Mouse (Mus musculus) kidney, adult 9 months (tissue): Measurements from ENCODE around the gene Pif1.

Experiments used
- DNase-seq: peaks from one replicate; pipeline ENCODE4 v3.0.0; 2022

Pif1 gene

DNA sequence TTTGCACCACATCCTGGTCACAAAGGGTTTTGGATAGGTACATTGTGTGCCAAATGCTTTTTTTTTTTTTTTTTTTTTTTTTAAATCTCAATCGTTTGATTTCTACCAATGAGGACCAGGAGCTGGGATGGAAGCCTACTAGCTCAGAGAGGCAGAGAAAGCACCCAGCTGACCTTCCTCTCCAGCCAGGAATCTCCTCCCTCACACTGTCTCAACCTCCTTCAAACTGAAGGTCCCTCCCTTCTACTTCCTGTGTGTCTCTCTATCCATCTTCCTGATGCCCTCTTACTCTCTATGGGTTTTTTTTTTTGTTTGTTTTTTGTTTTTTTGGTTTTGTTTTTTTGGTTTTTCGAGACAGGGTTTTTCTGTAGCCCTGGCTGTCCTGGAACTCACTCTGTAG lies 14.0 kb downstream of the Pif1 start:
- no peak for DNase-seq

DNA sequence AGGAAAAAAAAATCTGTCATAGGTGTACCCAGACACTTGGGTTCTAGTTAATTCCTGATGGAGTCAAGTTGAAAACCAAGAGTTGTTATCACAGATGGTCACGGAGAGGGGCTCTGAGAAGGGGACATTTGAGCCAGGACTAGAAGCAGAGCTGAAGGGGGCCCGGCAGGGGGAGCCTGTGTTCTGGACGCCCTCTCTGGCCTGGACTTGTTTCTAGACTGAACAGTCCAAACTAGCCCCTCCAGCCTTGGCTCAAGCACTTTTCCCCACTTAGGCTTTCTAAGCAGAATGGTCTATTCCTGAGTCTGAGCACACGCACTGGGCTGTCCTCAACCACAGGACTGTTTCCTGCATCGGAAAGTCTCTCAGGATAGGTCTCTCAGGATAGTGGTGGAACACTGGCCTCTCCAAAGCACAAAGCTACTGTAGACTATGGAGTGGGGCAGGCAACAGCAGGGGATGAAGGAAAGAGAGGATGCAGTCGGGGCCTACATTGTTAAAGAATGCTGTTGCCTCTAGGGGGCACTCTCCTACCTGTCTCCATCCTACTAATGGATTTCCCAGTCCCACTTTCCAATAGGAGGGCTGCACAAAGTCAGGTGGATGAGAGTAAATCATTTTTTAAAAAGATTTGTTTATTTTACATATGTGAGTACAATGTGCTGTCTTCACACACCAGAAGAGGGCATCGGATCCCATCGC lies 16.6 kb downstream of the Pif1 start:
- DNase-seq = peak; percentile 37

DNA sequence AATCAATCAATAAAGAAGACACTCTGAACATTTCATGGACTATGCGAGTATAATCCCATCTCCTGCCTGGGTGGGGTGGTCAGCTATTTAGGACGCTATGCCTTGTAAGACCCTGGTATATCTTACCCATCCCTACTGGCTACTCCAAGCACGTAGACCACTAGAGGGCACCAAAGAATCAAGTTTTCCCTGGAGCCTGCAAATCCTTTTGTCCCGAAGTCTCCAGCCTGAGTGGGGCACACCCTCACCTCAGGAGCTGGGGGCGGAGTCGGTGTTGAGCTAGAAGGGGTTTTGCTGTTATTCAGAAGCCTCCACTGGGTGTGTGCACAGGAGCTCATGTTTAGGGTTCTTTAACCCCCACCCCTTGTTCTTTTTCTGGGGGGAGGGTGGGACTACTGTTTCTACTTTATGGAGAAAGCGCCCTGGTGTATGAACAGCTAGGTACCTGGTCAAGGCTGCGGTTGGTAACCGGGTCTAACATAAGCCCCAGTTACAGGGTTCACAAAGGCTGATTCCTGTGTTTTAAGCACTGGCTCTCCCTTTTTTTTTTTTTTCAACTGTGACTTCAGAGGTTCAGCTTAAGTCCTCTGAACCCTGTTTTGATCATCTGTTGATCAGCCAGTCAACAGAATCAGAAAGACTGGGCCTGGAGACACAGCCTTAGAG lies 18.6 kb downstream of the Pif1 start:
- DNase-seq = peak; percentile 79

DNA sequence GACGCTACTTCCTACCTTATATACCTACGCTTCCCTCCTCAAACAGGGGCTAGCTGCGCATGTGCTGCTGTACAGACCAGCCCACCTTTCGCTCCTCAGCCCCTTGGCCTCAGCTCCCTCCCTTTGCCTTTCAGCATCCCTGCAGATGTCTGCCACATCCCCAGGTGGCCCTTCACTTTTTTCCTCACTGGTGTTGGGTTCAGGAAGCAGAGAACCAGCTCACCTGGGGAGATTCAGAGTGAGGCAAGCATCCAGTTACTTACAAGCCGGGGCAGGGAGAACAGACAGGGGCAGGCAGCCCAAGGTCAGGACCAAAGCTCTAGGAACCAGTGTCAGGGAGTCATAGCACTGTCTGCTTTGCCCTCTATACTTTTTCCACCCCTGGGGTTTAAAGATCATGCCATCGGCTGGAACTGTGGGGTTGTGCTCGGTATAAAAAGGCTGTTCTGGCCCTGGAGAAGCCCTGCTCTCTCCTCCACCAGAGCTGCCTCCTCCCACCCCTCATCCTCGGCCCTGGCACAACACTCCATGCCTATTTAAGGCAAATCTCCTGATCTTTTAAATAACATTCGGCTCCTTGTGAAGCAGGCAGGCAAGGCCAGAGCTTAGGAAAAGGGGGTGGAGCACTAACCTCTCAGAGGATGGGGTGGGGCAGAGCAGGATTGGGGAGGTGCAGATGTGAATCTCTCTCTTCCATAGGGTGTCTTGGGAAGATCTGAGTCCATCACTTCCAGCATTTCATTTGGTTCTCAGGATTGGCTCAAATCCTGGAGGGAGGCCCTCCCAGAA lies 19.6 kb downstream of the Pif1 start:
- DNase-seq = no peak

DNA sequence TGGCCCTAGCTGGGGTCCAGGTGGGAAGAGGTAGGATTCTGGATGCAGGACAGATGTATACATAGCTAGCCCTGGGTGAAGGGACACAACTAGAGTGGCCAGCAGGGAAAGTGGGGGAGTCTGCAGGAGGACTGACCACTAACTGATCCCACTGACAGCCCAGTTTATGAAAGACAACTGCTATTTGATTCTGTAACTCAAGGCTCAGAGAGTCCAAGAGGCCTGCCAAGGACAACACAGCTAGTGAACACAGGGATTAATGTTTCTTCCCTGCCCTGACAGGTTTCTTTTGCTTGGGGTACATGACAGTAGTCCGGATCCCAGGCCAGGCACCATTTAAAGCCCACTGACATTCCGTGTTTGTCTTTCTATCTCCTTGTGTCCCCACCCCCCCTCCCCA lies 20.2 kb downstream of the Pif1 start:
- no peak for DNase-seq

DNA sequence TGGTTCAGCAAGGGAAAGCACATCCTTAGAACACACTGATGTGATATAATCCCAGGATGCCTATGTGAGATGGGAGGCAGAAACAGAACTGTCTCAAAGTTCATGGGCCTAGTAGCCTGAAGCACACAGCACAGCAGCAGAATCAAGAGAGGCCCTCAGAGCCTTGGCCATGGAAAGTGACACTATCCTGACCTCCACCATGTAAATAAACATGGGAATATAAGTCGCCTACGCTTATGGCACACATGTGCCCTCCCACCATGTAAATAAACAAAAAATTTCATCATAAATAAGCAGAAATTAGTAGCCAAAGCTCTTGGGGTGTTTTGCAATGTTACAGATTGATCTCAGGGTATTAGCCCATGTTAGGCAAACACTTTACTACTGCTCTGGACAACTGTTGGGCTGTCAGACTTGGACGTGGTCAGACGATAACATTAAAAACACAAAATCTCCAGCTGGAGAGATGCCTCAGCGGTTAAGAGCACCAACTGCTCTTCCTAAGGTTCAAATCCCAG lies 25.1 kb downstream of the Pif1 start:
- no peak for DNase-seq

DNA sequence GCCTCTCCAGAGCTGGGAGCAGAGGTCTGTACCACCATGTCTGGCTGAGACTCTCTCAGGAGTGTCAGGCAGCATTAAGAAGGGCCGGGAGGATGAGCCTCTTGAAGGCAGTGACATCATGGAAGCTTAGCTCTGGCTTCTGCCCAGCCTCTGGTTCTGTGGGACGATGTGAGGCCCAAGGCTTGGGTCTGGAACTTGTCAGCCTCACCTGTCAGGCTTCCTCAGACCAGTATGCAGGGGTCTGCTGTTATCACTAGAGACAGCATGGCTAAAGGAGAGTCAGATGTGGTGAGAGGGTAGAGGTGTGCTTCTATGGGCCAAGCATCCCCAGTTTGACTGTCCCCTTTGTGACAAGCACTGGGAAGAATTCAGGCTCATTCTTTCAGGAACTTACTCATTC lies 26.1 kb downstream of the Pif1 start:
- no peak for DNase-seq

DNA sequence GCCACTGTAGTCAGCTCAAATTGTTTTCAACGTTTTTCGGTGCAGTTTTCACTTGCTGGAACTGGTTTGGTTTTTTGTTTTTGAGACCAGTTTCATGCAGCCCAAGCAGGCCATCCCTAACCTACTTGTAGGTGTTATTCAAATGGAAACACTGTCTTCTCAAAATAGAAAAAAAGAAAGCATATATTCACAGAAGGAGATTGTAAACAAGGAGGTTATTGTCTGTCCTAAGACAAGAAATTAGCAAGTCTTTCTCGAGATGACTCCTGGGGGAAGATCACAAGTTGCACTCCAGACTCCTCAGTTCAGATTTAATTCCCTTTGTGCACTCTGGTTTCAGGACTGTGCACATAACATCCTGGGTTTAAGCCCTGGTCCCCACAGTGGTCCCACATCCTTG lies 32.4 kb downstream of the Pif1 start:
- no peak for DNase-seq

DNA sequence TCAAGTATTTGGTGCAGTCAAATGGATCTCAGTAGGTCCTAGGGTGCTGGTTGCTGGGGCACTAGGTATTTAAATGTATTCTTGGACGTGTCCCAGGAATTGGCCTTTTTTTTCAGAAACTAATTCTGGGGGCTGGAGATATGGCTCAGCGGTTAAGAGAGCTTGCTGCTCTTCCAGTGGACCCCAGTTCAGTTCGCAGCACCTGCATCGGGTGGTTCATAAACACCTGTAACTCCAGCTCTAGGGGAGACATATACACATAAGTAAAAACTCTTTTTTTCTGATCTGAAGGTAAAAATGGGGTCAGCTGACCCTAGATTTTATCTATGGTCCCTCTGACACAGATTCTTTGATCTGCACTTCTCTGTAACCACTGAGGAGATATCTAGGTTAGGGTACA lies 34.2 kb downstream of the Pif1 start:
- no peak for DNase-seq

DNA sequence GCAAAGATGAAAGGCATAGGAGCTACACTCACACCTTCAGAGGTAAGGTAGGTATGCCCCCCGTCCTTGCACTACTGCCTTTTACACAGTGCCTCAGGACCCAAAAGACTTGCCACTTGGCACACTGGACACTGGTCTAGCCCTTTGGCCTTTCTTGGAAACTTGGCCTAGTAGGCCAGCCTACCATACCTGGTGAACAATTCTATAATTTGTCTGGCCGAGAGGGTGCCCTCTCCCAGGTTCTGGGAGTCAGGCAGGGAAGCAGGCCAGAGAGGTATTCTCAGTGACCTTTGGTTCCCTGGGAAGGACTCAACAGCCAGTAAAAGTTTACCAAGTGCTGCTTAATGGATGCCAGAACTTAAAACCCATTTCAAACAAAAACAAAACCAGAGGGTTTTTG lies 34.7 kb downstream of the Pif1 start:
- DNase-seq = peak; percentile 93

DNA sequence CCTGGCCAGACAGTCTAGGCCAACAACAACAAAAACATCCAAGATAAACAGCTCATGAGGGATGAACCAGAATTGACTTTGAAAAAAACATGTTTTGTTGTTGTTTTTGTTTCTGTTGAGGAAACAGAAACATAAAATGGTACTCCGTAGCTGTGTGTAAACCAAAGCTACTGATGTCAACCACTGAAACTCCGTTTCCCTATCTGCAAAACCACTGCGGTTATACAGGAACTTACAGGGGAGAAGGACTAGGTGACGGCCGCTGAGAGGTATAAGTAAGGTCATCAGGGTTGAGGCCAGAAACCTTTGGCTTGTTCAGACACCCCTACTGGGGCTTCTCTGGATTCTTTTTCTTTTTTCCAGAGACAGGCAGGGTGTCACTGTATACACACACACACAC lies 35.9 kb downstream of the Pif1 start:
- DNase-seq = no peak

DNA sequence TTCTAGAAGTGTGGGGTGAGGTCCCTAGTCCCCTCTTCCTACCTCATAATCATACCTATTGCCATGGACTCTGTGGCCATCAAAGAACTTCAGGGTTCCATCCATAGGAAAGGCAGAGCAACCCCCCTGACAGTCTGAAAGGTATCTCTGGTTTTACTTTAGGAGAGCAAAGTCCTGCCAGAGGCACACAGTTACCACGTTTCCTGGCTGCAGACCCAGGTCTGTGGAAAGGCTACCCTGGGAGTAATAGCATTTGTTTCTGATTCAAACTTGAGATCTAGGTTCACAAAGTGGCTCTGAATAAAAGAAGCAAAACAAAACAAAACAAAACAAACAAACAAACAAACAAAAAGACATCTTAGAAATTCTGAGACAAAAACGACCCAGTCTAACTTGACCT lies 37.3 kb downstream of the Pif1 start:
- DNase-seq = peak; percentile 45

DNA sequence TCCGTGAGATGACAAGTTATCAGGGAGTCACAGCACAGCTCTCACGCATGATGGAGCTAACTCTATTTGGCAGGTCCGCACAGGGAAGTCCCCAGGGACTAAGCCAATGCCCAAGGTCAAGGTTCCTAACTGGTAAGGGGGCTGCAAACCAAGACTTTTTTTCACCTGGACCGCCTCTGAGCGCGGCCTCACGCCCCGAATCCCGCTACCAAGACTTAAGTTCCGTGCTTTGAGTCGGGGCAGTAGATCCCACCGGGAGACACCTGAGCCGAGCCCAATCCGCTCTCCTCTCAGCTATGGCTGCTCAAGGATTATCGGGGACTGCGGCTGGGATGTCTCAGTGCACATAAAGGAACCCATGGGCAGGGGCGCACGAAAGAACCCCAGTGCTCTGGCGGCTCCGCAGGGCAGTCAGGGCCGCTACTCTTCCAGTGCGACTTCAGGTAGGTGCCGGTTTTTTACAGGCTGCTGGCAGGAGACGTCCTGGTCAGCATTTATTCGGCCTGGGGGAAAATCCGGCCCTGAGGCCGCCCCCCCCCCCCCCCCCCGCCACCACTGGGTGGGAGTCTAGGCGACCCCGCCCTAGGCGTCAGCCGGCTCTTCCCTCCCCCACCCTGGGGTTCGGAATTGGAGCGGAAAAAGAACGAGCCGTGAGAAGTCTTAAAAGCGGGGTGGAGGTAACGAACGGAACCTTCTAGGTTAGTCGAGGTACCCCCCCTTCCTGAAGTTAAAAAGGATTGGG lies 42.2 kb downstream of the Pif1 start, which contains the start of gene Rbpms2:
Gene Rbpms2 (plus strand): TSS at position 624 of the 742 bp plus-strand sequence.
- peak; percentile 75 for DNase-seq

DNA sequence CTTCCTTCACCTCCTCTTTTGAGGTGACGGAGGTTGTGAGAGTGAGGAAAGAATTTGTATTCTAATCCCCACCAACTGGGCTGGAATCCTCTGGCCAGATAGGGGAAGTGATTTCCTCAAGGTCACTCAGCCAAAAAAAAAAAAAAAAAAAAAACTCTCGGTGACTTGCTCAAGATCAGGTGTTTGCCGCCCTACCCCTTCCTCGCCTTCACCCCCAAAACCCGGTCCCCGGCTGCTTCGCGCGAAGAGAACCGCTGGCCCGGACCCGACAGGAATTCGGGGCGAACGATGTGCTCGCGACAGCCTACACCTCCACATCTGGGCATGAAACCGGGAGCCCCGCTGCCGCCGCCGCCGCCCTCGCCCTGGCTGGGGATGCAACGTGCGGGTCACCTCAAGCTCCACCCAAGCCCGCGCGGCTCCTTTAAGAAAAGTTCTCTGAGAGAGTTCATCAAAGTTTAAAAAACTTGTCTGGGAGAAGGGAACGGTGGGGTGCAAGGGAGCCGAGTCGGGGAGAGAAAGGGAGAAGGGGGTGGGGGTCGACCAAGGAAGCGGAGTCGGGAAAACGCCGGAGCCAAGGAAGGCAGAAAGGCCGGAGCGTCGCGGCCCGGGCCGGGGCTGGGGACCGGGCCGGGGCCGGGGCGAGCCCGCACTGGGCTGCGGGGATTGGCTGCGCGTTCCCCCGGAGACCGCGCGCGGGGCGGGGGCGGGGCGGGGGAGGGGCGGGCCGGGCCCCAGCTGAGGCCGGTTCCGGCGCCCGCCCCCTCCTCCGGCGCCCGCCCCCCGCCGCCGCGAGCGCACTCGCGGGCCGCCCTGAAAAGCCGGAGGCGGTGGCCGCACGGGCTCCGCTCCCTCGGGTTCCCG lies 43.0 kb downstream of the Pif1 start:
- peak; percentile 75 for DNase-seq

DNA sequence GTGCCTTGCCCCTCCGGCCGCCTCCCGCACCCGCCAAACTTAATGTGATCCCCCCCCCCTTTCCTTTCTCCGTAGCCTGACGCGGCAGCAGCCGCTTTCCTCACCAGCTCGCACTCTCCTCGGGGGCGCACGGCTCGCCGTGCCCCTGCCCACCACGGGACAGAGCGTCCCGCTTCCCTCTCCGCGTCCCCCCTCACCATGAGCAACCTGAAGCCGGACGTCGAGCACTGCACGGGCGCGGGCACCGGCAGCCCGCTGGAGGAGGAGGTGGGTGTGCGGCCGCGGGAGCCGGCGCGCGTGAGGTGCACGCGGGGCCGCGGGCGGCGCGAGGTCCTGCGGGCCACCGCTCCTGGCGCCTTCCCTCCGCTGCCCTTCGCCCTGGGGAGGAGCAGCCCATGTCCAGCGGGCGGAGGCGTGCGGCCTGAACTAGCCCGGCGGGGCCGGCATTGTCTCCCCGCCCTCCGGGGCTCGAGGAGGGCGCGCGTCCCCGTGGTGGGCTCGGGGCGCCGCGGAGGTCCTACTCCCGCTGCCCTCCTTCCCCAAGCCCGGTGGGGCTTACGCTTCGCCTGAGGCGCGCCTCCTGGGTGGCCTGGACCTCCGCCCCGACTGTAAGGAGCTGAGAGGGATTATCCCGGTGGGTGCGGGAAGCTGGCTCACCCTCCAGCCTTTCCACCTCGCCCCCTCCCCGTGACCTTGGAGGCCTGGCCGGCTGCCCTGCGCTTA lies 43.8 kb downstream of the Pif1 start:
- peak; percentile 76 for DNase-seq

DNA sequence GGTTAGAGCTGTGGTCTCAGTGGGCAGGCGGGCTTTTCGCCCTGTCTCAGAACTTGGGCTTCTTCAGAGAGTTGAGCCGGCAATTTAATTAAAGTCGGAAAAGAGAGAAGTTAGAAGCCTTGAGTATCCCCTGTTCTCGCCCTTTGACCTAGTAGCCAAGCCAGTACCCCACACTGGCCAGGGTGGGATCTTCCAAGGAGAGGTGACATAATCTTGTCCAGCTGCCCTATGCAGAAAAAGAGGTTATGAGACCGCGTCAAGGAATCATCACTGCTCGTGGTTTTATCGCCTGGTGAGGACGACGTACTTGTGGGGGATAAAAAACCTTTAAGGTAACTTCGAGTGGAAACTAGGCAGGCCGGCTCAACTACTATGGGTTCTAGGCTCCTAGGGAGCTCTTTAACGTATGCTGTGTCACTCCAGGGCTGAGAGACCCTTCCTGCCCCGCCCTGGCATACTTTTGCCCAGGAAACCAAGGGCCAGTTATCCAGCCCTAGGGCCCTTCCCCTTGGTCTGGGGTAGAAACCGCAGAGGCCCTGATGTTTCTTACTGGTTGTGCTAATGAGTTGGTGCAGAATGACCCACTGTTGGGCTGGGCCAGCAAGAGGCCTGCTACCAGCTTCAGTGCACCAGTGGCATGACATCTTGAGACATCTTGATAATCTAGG lies 44.5 kb downstream of the Pif1 start:
- DNase-seq = no peak

DNA sequence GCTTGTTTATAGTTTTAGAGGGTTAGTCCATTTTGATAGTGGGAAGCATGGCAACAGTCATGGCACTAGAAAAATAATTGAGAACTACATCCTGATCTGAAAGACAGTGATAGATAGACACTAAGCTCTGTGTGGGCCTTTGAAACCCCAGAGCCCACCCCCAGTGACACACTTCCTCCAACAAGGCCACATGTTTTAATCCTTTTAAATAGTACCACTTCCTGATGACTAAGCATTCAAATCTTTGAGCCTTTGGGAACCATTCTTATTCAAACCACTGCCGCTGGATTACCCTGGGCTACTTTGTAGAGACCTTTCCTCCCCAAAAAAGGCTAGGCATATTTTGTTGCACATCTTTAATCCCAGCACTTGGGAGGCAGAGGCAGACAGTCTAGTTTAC lies 48.8 kb downstream of the Pif1 start:
- no peak for DNase-seq

DNA sequence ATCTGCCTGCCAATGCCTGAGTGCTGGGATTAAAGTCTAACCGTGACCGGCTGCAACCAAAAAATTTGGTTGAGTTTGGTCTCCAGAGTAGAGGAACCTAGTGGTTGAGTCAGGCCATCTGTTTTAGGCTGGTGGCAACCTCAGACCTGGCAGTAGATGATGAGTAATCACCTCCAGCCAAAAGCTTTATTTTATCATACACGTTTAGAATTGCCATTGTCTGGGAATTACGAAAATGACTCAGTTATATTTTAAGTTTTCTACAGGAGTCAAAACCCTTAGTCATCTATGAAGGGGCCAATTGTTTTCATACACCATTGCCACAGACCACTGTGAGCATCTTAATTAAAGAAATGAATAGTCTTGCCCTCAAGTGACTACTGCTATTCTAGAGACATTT lies 50.0 kb downstream of the Pif1 start:
- no peak for DNase-seq

DNA sequence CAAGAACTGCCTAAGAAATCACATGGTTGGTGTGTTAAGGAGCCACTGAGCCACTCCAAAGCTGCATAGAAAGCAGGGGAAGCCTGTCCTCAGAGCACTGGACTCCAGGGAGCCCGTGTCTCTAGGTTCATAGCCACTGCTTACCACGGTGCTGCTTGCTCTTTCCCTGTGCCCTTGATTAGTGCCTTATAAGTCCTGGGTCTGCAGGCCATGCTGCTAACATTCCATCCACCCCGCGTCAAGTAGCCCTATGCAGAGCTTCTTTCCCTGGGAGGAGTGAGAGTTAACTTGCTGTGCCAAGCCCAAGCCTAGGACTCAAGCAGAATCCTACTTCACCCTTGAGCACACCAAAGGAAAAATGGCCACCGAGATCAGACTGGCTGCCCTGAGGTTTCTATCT lies 52.1 kb downstream of the Pif1 start:
- peak; percentile 33 for DNase-seq

DNA sequence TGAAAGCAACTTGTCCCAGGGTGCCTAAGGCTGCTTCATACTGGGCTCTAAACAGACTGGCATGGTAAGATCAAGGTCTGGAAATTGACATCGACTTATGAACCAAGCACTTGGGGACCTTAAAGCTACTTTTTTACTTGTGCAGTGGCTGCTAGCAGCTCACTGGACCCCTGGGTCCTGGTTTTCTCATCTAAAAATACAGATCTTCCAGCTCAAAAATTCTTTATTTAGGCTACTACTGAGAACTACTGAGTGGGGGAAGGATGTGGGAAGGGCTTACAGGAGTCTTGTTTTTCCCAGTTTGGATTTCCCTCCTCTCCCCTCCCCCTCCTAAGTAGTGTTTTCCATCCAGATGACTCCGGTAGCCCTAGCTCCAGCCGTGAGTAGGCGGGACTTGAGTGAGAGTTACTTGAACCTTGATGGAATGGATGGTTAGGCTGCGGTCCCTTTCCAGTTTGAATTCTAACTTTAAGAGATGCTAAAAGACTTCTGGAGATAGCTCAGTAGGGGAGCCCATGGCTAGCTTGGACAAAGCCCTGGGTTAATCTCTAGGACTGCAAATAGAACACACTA lies 54.0 kb downstream of the Pif1 start:
- DNase-seq = peak; percentile 44
